Mouse (Mus musculus) G1E-ER4 (cell line): ENCODE data around the gene Nlrc5. TPM values are rescaled to one million over a fixed set of nuclear protein-coding genes. Genes with fewer than 3 reads are reported as not detected.

Source experiments
- GATA1 ChIP-seq: IDR thresholded peaks from one replicate; pipeline ENCODE4 v1.8.0; 2012; ENCODE audit warnings: low read length, inconsistent platforms
- polyA plus RNA-seq: library from polyadenylated mRNA; stranded (reverse); fragments of >175 nt; gene quantifications from 2 replicates; pipeline ENCODE4 v1.2.3, GENCODE M21; 2012

Gene Nlrc5
- polyA plus RNA-seq, 1 experiment, result not detected

DNA sequence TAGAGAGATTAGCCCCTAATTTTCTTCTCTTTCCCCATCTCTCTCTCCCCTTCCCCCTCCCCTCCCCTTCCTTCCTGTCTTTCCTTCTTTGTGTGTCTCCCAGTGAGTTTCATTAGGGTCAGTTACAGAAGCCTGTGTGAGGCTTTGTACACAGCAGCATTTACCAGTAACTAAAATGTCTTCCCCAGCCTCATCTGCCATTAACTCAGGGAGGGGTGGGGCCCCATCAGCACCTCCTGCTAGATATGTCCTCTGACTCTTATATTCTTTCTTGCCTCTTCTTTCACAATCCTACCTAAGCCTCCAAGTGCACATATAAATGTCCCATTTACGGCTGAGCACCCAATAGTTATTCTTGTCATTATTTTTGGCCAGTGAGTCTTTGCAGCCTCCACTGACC, 6.2 kb downstream of the Nlrc5 start:
- TF ChIP-seq GATA1, result no peak

DNA sequence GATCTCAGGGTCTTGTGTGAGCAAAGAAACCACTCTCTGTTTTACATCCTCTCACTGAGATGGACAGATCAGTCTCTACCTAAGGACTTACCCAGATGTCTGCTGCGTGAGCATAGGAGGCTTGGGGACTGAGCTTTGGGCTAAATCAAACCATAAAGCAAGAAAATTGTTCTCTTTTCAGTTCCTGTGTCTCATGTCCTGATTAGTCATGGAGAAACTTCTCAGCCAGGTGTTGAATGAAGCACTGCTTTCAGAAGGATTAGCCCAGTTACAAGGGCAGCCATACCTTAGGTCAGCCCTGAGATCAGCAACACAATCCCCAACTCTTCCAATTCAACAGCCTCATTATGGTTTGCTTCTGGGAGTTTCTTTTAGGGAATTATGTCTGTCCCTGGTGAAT, 7.5 kb downstream of the Nlrc5 start:
- no peak for TF ChIP-seq GATA1

DNA sequence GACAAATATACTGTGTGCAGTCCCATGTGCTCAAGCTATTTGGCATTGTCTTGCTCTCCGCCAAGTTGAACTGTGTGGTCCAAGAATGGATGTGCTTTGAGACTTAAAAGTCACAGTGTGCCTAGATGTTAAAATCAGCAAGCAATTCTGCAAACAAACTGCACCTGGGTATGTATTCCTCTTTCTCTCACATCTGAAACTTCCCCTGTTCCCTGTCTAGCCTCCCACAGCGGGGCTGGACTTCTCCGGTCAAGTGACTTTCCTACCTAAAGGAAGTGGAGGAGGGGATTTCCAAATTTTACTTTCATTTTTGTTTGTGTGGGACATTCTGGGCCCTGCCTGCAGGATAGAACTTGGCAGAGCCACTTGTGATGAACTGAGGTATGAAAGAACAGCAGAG, 9.0 kb downstream of the Nlrc5 start:
- no peak for TF ChIP-seq GATA1

DNA sequence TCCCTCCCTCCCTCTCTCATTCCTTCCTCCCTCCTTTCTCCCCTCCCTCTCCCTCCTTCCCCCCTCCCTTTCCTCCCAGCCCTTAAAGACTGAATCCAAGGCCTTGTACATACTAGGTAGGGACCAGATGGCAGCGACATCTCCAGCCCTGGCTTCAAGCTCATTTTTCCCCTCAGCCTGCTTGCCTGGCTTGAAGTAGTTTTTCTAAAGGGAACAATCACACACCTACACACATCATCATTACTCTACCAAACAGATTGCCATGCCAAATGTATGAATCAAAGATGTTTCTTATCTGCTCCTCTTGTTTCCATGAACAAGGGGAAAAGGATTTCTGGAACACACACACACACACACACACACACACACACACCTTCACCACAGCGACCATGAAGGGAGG, 10.3 kb downstream of the Nlrc5 start:
- TF ChIP-seq GATA1, result no peak

DNA sequence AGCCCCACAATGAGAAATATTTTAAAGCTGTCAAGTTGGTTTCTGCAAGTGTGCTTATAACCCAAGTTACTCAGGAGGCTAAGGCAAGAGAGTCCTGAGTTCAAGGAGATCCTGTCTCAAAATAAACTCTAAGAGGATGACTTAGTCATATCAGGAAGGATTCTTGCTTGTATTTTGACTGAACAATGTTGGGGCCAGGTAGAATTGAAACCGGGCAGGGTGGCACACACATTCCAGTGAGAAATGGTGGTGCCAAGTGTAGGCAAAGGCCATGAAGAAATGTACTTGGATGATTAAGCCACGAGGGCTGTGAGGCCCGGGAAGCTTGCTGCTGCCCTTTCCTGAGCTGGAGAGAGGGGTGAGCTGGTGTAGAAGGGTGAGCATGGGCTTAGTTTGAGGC, 13.0 kb downstream of the Nlrc5 start:
- TF ChIP-seq GATA1, result no peak

DNA sequence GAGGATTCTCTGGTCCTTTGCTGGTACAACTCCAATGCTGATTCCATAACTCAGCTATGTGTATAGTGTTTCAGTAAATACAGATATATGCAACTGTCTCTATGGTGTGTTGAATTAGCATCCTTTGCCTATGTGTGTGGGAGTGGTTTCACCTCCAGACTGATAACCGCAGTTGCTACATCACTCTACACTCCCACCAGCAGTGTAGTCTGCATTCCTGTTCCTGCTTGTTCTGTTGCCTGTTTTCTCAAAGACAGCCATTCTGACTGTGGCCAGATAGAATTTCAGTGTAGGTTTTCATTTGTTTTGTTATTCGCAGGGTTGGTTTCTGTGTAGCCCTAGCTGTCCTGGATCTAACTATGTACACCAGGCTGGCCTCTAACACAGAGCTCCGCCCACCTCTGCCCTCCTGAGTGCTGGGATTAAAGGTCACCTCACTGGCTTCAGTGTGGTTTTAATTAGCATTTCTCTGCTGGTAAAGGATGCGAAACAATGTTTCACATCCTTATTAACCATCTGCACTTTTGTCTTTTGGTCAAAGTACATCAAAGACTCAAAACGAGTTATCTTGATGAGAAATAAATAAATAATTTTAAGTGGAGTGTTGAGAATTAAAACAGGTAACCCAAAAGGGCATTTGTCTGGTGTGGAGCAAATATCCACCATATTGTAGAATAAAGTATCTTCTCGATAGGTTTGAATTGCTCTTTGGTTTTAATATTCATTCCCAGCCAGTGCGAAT, 13.6 kb downstream of the Nlrc5 start:
- TF ChIP-seq GATA1, result no peak

DNA sequence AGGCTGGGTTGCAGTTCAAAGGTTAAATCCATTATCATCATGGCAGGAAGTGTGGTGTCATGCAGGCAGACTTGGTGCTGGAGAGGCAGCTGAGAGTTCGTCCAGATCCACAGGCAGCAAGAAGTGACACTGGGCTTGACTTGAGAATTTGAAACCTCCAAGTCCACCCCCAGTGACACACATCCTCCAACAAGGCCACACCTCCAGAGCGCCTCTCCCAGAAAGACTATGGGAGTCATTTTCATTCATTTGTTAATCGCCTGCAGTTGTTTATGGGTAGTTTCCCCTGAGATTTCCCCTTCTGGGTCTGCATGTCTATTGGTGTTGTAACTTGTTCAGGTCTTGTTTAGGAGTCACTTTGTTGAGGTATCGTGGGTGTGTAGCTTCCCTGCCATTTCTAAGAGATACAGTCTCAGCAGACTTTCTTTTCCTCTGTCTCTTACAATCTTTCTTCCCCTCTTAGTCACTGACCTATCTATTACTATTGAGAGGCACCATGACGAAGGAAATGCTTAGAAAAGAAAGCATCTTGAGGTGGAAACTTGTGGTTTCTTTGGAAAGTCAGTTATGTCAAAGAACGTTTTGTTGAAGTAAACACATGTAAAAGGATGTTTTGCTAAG, 19.8 kb downstream of the Nlrc5 start:
- TF ChIP-seq GATA1, result no peak

DNA sequence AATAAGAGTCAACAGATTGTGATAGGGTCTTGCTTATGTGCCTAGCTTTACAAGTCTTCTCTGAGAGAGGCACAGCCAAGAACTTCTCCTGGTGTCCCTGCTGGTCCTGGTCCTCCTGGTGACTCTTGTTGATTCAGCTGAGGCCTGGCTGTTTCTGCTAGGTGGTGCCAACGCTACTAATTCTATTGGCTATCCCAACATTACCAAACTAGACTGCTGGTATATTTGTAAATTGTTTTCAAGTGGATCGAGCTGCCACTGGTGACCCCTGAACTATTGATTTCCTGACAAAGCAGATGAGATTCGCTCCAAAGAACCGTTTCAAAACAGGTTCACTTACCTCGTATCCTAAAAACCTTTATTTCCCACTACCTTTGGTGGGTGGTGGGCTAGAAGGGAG, 20.7 kb downstream of the Nlrc5 start:
- TF ChIP-seq GATA1, result no peak

DNA sequence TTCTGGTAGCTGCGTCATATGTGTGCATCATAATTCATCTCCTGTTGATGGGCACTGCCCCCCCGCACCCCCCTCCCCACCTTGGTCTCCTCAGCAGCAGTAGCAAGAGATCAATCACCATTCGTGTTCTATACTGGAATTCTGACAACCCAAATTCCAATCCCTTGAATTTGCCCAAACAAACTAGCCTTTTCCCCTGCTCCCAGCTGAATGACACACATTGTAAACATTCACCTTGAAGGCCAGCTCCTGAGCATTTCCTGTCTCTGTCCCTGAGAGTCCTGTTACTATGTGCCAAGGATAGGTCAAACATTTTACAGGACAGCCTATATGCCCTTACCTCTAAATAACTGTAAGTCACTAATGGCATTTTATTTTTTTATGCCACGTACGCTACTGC, 21.9 kb downstream of the Nlrc5 start:
- TF ChIP-seq GATA1, result no peak

DNA sequence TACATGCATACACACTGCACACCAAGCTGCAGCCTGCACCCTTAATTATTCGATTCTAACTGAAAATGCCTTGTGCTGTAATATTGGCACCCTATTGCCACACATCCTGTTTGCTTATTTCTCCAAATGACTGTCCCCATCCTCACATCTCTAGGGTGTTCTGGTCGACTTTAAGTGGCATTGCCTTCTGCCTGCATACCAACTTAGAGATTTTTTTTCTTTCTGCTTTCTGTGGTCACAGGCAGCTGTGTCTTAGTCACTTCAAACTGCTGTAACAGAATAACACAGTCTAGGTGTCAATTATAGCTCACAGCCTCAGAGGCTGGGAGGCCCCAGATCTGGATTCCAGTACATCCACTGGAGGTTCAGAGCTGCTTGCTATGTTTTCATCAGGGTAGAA, 24.4 kb downstream of the Nlrc5 start:
- no peak for TF ChIP-seq GATA1

DNA sequence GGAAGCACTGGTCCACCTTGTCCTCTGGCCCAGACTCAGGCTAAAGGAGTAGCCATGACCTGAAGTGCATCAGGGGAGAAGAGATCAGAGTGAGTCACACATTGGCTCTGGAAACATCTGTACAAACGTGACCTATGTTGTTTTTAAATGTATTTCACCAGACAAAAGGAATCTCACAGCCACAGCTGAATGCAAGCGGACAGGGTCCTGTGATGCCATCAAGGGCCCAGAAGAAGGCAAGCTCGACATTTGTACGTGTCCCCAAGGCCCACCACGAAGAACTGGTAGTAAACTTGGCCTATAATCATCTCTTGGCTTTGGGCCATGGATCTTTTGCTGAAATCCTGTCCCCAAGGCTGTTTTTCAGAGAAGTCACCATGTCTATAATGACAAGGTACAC, 35.5 kb downstream of the Nlrc5 start:
- TF ChIP-seq GATA1, result no peak

DNA sequence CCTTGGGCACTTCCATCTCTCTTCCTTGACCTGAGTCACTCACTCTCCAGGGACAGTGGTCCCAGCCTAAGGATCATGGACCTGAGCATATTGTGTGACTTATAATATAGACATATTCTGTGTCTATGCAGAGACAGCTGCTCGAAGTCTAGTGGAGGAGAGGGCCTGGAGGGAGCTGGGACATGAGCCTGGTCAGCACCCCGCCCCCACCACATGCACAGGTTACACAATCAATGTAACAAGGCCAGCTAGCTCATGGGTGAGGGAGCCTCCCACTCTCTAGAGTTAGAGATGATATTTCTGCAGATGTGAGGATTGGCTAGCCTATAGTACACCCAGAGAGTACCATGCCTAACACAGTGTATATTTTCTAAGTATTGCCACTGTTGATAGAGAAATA, 36.6 kb downstream of the Nlrc5 start:
- no peak for TF ChIP-seq GATA1

DNA sequence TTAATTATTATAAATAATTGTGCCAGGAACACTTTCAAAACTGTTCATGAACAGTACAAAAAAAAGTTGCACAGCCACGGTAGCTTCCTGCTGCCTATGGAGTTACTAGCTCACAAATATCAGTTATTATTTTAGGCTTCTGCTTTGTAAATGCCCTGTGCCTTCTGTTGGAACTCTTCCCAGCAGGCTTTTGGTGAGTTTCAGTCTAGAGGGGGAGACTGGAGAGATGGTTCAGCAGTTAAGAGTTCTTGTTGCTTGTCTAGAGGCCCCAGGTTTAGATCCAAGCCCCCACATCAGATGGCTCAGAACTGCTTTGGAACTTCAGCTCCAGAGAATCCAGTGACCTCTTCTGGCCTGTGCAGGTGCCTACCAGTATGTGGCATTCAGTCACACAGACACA, 37.1 kb downstream of the Nlrc5 start:
- TF ChIP-seq GATA1, result no peak

DNA sequence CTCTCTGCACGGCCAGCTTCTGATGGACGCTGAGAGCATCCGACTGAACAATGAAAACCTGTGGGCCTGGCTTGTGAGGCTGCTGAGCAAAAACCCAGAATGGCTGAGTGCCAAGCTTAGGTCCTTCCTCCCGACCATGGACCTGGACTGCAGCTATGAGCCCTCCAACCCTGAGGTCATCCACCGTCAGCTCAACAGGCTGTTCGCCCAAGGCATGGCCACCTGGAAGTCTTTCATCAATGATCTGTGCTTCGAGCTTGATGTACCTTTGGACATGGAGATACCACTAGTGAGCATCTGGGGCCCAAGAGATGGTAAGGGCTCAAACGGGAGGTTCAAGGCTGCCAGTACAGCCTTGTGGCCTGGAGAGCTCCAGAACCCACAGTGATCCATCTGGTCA, 38.6 kb downstream of the Nlrc5 start:
- TF ChIP-seq GATA1, result no peak

DNA sequence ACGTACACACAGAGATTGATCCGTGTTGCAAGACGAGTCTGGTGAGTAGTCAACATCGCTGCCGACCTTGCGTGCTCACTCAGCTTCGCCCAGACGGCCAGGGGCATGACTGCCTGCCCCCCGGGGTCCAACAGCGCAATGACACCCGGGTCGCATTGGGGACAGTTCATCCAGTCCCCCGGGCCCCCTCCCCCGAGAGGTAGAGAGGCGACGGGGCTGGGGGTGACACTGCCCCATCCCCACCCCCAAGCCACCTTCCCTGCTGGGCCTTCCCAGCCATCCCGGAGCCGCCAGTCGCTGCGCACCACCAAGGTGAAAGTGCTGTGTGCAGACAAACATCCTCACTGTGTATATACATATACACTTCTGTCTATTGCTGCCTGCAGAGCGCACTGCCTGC, 39.3 kb downstream of the Nlrc5 start:
- no peak for TF ChIP-seq GATA1

DNA sequence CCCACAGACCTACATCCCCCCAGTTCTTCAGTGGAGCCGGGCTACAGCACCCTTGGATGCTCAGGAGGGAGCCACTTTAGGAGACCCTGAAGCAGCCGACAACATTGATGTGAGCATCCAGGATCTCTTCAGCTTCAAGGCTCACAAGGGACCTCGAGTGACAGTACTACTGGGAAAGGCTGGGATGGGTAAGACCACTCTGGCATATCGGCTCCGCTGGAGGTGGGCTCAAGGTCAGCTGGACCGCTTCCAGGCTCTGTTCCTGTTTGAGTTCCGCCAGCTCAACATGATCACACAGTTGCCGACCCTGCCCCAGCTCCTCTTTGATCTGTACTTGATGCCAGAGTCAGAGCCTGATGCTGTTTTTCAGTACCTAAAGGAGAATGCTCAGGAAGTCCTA, 41.6 kb downstream of the Nlrc5 start:
- no peak for TF ChIP-seq GATA1

DNA sequence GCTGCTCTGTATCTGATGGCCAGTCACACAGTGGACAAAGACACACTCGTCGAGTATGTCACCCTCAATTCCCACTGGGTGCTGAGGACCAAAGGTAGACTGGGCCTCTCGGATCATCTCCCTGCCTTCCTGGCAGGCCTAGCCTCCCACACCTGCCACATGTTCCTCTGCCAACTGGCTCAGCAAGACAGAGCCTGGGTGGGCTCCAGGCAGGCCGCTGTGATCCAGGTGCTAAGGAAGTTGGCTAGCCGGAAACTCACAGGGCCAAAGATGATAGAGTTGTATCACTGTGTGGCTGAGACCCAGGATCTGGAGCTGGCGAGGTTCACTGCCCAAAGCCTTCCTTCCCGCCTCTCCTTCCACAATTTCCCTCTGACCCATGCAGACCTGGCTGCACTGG, 42.7 kb downstream of the Nlrc5 start:
- no peak for TF ChIP-seq GATA1

DNA sequence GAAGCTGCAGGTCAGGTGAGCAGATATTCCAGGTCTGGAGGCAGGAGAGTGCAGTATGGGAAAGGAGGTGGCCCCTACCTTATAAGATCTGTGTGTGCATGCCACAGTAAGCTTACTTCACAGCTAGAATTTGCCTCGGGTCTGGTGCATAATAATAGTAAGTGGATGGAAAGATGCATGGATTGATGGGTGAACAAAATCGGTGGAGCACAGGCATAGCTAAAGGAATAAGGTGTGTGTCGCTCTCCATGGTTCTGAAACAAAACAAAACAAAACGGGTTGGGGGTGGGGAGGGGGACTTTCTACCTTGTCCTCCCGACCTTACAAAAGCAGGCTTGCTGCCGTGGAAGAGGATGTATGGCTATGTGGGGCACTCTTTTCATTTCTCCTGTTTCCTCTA, 47.9 kb downstream of the Nlrc5 start:
- no peak for TF ChIP-seq GATA1

DNA sequence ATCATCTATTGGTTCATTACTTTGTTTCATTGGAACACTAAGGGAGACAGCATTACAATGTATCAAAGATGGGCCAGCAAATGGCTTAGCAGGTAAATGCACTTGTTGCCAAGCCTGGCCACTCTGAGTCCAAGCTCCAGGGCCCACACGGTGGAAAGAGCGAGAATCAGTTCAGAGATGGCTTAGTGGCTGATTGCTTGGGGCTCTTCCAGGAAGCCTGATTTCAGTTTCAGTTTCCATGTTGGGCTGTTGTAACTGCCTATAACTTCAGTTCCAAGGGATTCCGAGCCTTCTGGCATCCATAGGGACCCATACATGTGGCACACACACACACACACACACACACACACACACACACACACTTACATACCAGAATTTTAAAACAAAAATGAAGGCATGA, 51.1 kb downstream of the Nlrc5 start:
- no peak for TF ChIP-seq GATA1
